Mouse (Mus musculus): Measurements from ENCODE around the gene Tcl1b5.

- TF ChIP-seq CTCF (IDR thresholded peaks at IDR 0.05; ENCODE audit: borderline replicate concordance, extremely low read depth, insufficient read depth, insufficient read length) (no peak), POLR2A (IDR thresholded peaks at IDR 0.05; ENCODE audit: borderline replicate concordance, extremely low read depth, insufficient read depth, insufficient read length, poor library complexity, severe bottlenecking) (no peak)
Measured at GRCm38 (mm10) chr12:105159390-105159789, 16.8 kb upstream of the Tcl1b5 start, which contains the start of gene Tcl1b1.

Data from brain, embryonic 14.5 days (tissue).